Mouse (Mus musculus) MEL (cell line): ENCODE measurements around the gene Tlx3.

Experiments
- CHD2 ChIP-seq: IDR thresholded peaks from 2 replicates; pipeline ENCODE4 v1.6.1; 2011; ENCODE audit warnings: low read length, improper control_type of control experiment
- CTCF ChIP-seq, 3 experiments: IDR thresholded peaks in 2 of 3; conservative IDR thresholded peaks in 1 of 3; 2 replicates each; pipeline ENCODE4 v1.5.1; 2011 to 2012; ENCODE audit warnings: low read length in 3 of 3, low read depth in 2 of 3, mild to moderate bottlenecking in 2 of 3, improper control_type of control experiment in 1 of 3, inconsistent platforms in 1 of 3, mixed read lengths in 1 of 3, moderate library complexity in 1 of 3; ENCODE audit not compliant: control insufficient read depth in 1 of 3, insufficient read depth in 1 of 3, poor library complexity in 1 of 3, severe bottlenecking in 1 of 3
- ETS1 ChIP-seq: IDR thresholded peaks from 2 replicates; pipeline ENCODE4 v1.6.1; 2012; ENCODE audit warnings: low read depth, mild to moderate bottlenecking, inconsistent platforms, low read length, improper control_type of control experiment, moderate library complexity
- HCFC1 ChIP-seq: IDR thresholded peaks from 2 replicates; pipeline ENCODE4 v1.6.1; 2012; ENCODE audit warnings: low read depth, mild to moderate bottlenecking, inconsistent platforms, low read length, improper control_type of control experiment, moderate library complexity
- MAFK ChIP-seq: IDR thresholded peaks from 2 replicates; pipeline ENCODE4 v1.6.1; 2011; ENCODE audit warnings: low read depth, mild to moderate bottlenecking, low read length, improper control_type of control experiment, borderline replicate concordance
- MAX ChIP-seq: IDR thresholded peaks from 2 replicates; pipeline ENCODE4 v1.6.1; 2011; ENCODE audit warnings: low read length, improper control_type of control experiment
- POLR2A ChIP-seq, 2 experiments: IDR thresholded peaks; 2 replicates each; pipeline ENCODE4 v1.6.1; 2011 to 2012; ENCODE audit warnings: low read length in 2 of 2, mild to moderate bottlenecking in 2 of 2, control low read depth in 1 of 2, improper control_type of control experiment in 1 of 2, low read depth in 1 of 2, moderate library complexity in 1 of 2; ENCODE audit not compliant: control insufficient read depth in 1 of 2, insufficient read depth in 1 of 2, poor library complexity in 1 of 2
- SMC3 ChIP-seq: IDR thresholded peaks from 2 replicates; pipeline ENCODE4 v1.6.1; 2011; ENCODE audit warnings: low read depth, low read length, improper control_type of control experiment
- USF1 ChIP-seq: IDR thresholded peaks from 2 replicates; pipeline ENCODE4 v1.6.1; 2014; ENCODE audit warnings: low read depth, mild to moderate bottlenecking, inconsistent platforms, low read length, improper control_type of control experiment, moderate library complexity
- ZNF384 ChIP-seq: IDR thresholded peaks from 2 replicates; pipeline ENCODE4 v1.6.1; 2012; ENCODE audit warnings: low read depth, mild to moderate bottlenecking, inconsistent platforms, low read length, improper control_type of control experiment

DNA sequence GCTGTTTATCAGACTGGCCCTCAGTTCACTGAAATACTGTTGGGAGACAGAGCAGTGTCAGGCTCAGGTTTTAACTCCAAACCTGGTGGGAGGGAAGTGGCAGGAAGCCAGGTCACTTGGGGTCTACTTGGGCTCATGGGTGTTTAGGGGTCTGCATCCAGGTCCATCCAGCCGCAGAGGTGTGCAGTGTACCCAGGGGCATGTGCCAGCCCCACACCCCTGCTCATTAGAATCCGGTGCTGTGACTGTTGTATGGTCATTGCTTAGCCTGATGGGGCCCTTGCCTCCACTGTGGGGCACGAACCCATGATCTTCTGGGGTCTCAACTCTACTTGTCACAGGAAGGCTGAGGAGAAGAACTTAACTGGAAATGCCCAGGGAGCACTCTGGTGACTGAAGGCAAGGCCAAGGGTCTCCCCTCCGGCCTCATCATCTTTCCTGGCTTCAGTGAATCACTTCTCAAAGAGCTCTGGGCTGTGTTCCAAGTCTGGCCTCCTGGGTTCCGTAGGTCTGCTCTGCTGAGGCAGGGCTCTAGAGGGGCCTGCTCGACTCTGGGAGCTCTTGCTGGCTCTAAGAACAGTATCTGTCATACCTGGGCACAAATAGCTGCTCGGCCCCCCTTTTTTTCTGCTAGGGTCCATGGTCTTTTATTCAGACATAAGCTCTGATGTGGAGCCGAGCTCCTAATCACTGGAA lies 14.1 kb upstream of the Tlx3 start:
- no peak for TF ChIP-seq ZNF384
- TF ChIP-seq CTCF (IDR thresholded peaks at IDR 0.05 in 2 of 3, conservative IDR thresholded peaks at IDR 0.05 in 1 of 3; ENCODE audit: control insufficient read depth in 1 of 3, insufficient read depth in 1 of 3, low read depth in 2 of 3, low read length in 3 of 3, poor library complexity in 1 of 3, severe bottlenecking in 1 of 3), result no peak
- TF ChIP-seq USF1, result no peak
- TF ChIP-seq CHD2, result no peak
- TF ChIP-seq HCFC1, result no peak
- TF ChIP-seq ETS1, result no peak
- TF ChIP-seq SMC3, result no peak
- no peak for TF ChIP-seq MAX
- no peak for TF ChIP-seq POLR2A (IDR thresholded peaks at IDR 0.05; ENCODE audit: control insufficient read depth in 1 of 2, insufficient read depth in 1 of 2, low read depth in 1 of 2, low read length in 2 of 2, poor library complexity in 1 of 2)
- no peak for TF ChIP-seq MAFK
